Mouse (Mus musculus) kidney, postnatal 10 days (tissue): ENCODE data around the gene Ctsm.
"Not testable (repeated sequence)": the region's sequence is repeated elsewhere in the genome, so short reads cannot be mapped to it uniquely, and the experiment has no call there.

Source experiments
- DNase-seq: peaks from one replicate; pipeline ENCODE4 v3.0.0; 2021; ENCODE audit warnings: mixed read lengths

Ctsm gene

DNA sequence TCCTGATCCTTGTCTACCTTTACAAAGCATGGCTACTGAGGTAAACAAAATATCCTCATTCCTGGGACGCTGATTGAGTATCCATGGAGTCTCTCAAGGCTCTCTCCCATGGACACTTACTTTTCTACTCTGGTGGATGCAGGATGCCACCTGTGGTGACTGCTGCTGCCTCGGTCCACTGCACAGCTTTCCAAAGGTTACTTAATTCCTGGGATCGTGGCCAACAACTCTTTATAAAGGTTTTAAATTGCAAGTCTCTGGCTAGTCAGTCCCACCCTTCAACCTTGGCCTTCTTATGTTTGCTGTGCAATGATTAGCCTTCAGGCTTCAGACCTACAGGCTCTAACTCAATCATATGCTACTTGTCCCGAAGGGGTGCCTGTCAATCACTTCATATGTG is at the start of gene Ctsm:
Gene Ctsm, minus strand, starts transcription at position 209 of the 400 bp plus-strand sequence.
- no peak for DNase-seq

DNA sequence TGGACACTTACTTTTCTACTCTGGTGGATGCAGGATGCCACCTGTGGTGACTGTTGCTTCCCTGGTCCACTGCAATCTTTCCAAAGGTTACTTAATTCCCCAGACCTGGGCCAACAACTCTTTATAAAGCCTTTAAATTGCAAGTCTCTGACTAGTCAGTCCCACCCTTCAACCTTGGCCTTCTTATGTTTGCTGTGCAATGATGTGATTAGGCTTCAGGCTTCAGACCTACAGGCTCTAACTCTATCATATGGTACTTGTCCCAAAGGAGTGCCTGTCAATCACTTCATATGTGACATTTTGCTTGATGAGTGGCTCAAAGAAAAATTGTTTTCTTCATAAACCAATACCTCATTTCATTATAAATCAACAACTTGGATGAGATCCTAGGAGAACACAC is 28.4 kb upstream of the Ctsm start, which contains the start of gene Cts3:
Gene Cts3, minus strand, starts transcription at position 101 of the 400 bp plus-strand sequence.
- no peak for DNase-seq

DNA sequence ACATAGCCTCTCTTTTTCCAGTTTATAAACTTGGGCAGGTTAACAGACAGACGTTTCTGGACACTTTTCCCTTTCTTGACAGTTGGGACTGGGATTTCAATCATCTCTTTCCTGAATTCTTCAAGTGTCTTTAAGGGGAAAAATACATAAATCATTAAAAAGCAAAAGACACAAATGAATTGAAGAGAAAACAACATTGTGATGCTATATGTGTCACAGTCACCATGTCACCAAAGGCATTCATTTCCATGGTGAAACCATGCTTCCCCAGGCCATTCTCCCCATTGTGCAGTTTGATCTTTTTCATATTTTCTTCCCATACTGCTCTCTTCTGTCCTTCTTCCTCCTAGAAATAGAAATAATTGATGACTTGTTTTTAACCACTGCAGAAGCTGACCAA is 26.4 kb upstream of the Ctsm start, which contains the start of gene Gm49352:
Gene Gm49352, minus strand, starts transcription at position 101 of the 400 bp plus-strand sequence.
- not testable (repeated sequence) for DNase-seq
